Mouse (Mus musculus) thymus, postnatal 14 days (tissue): ENCODE results near the gene Avpi1.
"Not testable (repeated sequence)": the region's sequence is repeated elsewhere in the genome, so short reads cannot be mapped to it uniquely, and the experiment has no call there.

Experiments used
- DNase-seq: peaks from one replicate; pipeline ENCODE4 v3.0.0; 2021

Gene Avpi1

DNA sequence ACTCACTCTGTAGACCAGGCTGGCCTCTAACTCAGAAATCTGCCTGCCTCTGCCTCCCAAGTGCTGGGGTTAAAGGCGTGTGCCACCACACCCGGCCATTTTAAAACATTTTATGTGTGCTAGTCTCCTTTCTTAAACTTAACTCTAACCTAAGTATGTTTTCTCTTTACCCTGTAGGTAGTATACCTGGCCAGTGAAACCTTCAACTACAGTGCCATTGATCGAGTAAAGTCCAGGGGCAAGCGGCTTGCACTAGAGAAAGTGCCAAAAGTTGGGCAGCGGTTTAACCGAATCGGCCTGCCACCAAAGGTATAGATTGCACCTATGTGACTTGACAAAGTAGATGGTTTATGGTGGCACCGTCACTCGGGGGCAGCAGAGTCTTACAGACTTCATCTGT, 24.2 kb downstream of the Avpi1 start:
- no peak for DNase-seq

DNA sequence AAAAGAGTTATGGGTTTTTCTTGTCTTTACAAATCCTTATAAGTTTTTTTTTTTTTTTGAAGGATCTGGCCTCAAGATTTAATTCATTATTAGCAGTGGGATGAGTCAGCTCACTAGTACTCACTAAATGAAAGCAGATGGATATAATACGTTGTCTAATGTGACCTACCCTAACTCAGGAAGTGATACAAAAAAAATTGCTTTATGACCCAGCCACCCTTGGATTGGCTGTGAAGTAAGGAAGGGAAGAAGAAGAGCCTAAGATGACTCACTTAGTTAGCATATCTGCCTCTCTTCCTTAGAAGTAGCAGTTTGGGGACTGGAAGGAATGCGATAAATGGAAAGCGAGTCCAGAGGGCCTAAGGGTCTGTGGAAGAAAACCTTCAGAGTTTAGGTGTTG, 29.5 kb downstream of the Avpi1 start:
- DNase-seq, result no peak

DNA sequence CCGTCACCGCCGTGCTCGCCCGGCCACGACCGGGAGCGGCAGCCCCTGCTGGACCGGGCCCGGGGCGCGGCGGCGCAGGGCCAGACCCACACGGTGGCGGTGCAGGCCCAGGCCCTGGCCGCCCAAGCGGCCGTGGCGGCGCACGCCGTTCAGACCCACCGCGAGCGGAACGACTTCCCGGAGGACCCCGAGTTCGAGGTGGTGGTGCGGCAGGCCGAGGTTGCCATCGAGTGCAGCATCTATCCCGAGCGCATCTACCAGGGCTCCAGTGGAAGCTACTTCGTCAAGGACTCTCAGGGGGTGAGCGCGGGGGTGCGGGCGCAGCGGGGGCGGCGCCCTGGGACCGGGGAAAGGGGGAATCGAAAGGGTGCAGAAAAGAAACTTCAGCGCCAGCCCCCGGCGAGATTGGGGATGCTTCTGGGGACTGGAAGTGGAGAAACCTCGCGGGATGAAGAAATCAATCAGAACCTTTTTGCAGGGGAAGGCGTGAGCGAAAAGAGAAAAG, 38.2 kb downstream of the Avpi1 start:
- DNase-seq, result peak; percentile 66

DNA sequence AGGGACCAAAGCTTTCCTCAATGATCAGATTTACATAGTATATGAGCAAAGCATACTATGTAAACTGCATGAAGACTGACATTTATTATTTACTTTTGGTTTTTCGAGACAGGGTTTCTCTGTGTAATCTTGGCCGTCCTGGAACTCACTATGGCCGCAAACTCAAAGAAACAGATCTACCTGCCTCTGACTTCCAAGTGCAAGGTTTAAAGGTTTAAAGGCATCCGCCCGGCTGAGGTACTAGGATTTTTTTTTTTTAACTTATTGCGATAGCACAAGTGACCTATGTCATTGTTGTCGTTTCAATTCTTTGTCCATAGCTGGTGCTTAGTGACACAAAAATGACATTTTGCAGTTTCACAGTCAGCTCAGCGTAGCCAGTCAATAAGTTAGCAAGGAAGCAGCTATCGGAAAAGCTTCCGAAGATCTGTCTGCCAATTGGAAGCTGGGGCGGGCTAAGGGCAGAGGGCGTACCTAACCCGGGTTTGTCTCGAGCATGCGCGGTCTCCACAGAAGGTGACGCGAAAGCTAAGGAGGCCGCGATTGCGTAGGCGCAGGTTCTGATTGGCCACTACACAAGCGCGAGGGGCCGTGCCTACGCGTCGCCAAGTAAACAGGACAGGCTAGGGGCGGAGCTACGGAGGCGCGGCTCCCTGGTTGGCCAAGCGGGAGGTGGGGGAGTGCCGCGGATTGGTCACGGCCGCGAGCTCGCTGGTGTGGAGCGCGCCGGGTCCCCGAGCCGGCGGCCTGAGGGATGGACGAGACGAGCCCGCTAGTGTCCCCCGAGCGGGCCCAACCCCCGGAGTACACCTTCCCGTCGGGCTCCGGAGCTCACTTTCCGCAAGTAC, 38.9 kb downstream of the Avpi1 start, which contains the start of gene Pi4k2a:
Gene Pi4k2a, plus strand, starts transcription at position 723 of the 848 bp plus-strand sequence.
- DNase-seq, result peak; percentile 99

DNA sequence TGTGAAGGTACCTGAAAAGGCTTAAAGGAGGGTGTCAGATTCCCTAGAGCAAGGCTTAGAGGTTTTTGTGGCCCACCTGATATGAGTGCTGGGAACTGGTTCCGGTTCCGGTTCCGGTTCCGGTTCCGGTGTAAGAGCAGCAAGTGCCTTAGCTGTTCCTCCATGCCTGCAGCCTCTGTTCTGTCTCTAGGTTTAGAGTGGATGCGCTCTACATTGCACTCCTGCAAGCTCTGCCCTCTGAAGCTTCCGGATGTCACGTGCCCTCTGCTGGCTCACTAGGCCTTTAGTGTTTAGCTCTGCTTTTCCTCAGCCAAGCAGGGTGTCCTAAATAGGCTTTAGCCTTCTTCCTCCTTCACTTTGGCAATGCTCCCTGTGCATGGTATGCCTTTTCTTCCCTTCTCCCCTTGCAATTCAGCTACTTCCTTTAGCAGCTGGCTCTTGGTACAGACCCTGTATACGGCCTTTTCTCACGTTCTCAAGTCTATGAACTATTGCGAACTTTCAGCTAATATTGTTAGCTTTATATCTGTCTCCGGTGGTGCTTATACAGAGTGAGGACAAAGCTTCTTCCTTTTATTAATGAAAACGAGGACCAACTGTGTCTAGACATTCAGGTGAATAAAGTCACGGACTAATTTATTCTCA, 39.6 kb downstream of the Avpi1 start:
- DNase-seq, result peak; percentile 84

DNA sequence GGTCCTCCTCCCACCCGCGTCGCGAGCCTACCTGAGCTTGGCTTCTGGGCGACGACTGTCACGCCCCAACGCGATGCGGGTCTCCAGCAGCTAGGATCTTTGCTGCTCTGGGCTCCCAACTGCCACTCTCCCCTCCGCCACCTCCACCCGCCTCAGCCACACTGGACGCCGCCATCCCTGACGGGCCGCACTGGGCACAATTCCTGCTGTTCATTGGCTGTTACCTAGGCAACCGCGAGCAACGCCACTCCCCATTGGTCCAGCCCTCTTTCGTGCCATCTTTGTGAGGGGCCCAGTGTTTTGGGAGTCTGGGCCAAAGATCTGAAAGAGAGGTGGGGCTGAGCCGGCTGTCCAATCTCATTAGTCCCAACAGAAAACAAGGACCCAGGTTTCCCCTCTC, 42.7 kb downstream of the Avpi1 start, which contains the start of gene Morn4:
Gene Morn4, minus strand, starts transcription at position 192 of the 400 bp plus-strand sequence.
- peak; percentile 28 for DNase-seq

DNA sequence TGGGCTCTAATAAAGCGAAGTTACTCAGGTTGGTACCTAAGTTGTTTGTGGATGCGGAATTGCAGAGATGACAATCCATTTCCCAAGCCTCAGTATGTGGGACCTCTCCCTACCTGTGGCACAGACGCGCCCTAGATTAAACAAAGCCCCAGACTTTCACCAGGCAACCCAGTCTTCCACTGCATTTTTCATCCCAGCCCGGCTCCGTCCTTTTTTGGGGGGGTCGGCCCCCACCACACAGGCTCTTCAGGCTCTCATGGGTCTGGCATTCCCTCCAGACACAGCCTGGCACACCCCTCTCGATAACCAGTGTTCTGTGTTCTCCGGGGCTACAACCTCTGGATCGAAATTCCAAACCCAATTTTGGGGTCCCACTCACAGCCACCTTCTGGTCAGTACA, 43.2 kb downstream of the Avpi1 start:
- DNase-seq, result no peak

DNA sequence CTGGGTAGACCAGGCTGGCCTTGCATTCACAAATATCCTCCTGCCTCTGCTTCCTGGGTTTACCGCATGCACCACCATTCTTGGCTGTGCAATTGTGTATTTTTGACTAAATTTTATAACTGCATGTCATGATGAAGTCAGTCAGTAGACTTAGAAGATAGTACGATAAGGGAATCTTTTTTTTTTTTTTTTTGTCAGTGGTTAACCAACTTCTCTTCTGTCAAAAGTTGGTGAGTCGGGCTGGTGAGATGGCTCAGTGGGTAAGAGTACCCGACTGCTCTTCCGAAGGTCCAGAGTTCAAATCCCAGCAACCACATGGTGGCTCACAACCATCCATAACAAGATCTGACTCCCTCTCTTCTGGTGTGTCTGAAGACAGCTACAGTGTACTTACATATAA, 47.2 kb downstream of the Avpi1 start:
- not testable (repeated sequence) for DNase-seq

DNA sequence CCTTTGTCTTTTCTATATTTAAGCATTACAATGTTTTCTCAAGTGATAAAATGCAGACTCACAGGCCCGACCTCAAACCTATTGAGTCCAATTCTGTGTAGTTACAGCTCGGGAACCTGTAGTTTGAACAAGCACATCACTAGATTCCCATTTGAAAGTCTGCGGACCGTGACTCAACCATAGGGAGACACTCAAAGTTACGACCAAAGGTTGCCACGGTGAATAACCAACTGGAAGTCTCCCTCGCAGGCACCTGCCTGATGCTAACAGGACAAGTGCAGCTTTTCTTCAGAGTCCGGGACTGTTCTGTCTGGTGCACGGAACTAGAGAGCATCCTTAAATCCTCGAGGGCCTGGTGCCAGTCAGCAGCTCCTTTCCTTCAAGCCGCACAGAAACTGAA, 48.4 kb downstream of the Avpi1 start:
- DNase-seq, result no peak

DNA sequence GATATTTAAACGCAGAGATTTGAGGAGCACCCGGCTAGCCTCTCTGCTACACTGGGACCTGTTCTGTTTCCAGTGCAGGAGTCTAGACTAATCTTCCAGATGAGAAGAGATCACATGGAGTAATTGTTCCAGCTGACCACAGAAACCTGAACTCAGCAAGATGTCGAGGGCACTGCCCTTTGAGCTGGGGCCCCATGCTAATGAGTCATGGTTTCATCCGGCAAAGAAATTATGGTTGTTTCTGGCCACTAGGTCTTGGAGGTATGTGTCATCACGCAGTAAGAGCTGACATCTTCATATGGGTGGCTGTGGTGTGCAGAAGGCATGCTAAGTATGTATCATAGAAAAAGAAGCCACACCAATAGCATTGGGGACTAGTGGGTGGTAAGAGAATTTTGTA, 48.9 kb downstream of the Avpi1 start:
- DNase-seq, result no peak

DNA sequence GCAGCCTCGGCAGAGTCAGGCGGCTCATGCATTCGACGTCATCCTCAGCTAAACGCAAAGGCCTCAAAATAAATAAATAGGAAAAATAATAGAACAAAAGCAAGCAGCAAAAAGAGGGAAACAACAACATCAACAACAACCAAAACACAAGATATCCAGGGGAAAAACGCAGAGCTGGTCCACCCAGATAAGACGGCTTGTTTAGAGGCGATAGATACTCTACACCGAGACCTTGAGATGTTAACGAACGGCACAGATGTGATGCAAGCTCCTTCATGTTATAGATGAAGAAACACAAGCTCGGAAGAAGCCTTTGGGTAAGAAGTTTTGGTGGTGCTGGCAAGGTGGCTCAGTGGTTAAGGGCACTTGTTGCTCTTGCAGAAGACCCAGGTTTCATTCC, 49.9 kb downstream of the Avpi1 start:
- no peak for DNase-seq

DNA sequence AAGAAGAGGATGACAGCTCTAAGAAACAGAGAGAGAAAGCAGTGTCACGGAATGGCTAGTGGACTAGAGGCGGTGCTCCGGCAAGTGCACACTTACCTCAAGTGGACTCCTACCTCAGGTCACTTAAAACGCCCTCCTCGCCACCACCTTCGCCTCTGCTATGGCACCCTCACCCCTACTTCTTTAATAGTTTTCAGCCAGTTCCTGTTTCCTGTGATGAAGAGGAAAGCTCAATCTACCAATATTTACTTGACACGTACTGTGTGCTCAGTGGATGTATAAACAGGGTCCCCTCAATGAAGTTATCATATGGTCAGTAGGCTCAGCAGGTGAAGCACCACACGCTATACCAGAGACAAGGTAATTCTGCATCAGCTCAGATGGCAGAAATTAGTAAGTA, 50.3 kb downstream of the Avpi1 start:
- no peak for DNase-seq

DNA sequence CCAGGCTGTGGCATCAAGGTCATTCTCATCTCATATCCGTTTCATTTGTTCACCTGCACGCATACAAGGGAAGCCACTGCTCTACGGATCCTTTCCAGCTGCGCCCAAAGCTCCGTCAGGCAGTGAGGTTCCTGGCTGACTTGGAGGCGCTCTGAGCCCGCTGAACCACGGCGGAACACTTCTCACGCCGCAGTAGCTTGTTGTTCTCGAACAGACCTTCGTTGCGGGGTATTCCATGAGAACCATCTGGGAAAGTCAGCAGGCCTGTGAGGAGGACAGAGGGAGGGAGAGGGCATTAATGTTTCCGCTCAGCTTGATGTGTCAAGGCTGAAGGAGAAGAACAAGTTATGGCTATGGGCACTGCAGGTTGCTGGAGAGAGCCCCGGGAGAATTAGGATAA, 52.9 kb downstream of the Avpi1 start:
- no peak for DNase-seq

DNA sequence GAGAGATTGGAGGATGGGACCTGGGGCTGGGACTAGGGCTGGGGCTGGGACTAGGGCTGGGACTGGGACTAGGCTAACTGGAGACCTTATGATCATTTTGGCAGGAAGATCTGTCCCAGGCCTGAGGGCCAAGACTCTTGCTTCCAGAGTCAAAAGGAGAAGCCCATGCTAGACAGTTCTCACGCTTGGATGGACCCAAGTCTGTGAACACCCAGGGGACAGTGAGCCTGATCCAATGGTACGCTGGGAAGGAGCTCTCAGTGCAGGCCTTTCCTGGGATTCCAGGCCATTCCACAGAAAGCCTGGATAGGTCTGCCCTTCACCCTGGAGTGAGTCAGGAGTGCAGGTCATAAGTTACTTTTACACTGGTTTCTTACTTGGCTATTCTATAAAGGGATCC, 53.8 kb downstream of the Avpi1 start:
- no peak for DNase-seq
